Mouse (Mus musculus) lung, adult 2 months (tissue): ENCODE data around the gene Exd2.

Source experiments
- CTCF ChIP-seq: fragments of 200-500 bp; IDR thresholded peaks from 2 replicates; pipeline ENCODE4 v1.5.1; 2011; ENCODE audit warnings: mild to moderate bottlenecking, low read length, control low read depth; ENCODE audit not compliant: insufficient read depth
- POLR2A ChIP-seq: fragments of 200-500 bp; IDR thresholded peaks from 2 replicates; pipeline ENCODE4 v1.6.1; 2011; ENCODE audit warnings: low read depth, mild to moderate bottlenecking, control low read depth, low read length, borderline replicate concordance; ENCODE audit errors: extremely low read depth

- no peak for TF ChIP-seq CTCF
- TF ChIP-seq POLR2A, result no peak
Observed at GRCm38 (mm10) chr12:80483397-80483796, 20.5 kb downstream of the Exd2 start.
